Mouse (Mus musculus): ENCODE measurements around the gene C9orf72. TPM values are rescaled to one million over a fixed set of nuclear protein-coding genes. Genes with fewer than 3 reads are reported as not detected.
A peak's percentile ranks its signal among the peaks of the same experiment; 100 is the strongest.

Gene C9orf72
- polyA plus RNA-seq, 1 experiment from 2014 or later = 15.4 TPM

GRCm38 (mm10) chr4:35155132-35155922 is 70.6 kb downstream of the C9orf72 start:
- Histone ChIP-seq H3K4me2 (replicated peaks) (peak overlapping the region; percentile 86), H3K36me3 (no peaks in the 10 kb centered on the region), H3K27me3 (peaks cover 4% of the 10 kb centered on the region; the same call in 1 of the 2 replicates), H3K27ac (replicated peaks) (peak overlapping the region; percentile 82; the same call in 1 of the 2 replicates), H3K9me3 (replicated peaks) (no peaks in the 10 kb centered on the region), H3K4me1 (peaks cover 16% of the 10 kb centered on the region), H3K9ac (peak overlapping the region; percentile 51), H3K4me3 (replicated peaks) (peak overlapping the region; percentile 61)
- 26% methylated on average over 20 of the region's 20 CpGs for whole genome bisulfite sequencing
- ATAC-seq (ENCODE audit: insufficient number of reproducible peaks, low FRiP score, low TSS enrichment, low read depth) = no peak

- no peak for ATAC-seq (ENCODE audit: insufficient number of reproducible peaks, low FRiP score, low TSS enrichment, low read depth)
- Histone ChIP-seq H3K9me3 (replicated peaks) (no peaks in the 10 kb centered on the region), H3K9ac (no peak overlapping the region), H3K27me3 (peaks cover 4% of the 10 kb centered on the region; the same call in 1 of the 2 replicates), H3K4me1 (peaks cover 16% of the 10 kb centered on the region), H3K36me3 (no peaks in the 10 kb centered on the region), H3K4me2 (replicated peaks) (no peak overlapping the region), H3K4me3 (replicated peaks) (no peak overlapping the region), H3K27ac (replicated peaks) (no peak overlapping the region)
- 79% methylated on average over 3 of the region's 3 CpGs for WGBS
These were observed 71.9 kb downstream of the C9orf72 start for GRCm38 (mm10) chr4:35154051-35154450.

DNA sequence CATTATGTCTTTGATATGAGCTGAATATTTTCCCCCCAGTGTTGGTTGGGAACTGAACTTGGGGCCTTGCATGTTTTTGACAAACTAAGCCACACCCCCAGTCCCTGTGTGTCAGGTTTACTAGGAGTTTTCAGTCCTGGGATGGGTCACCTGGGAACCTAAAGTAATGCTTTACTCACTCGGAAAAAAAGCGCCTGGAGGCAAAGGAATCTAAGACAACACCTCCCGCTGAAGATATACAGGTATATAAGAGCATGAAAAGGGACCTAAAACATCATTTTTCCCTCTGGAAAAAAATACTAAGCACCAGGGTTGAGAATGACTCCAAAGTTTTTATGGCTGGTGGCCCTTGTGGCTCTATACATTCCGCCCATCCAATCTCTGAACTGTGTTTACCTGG is 74.2 kb downstream of the C9orf72 start, which contains the start of gene Ifnk:
Gene Ifnk (plus strand): TSS at position 301 of the 400 bp plus-strand sequence.
- no peak within 1 kb of the TSS for H3K4me2 ChIP-seq (replicated peaks)
- no peaks in the 10 kb centered on the region for H3K27me3 ChIP-seq
- H3K9ac ChIP-seq = no peak within 1 kb of the TSS
- WGBS = 78% methylated on average over 4 of the region's 4 CpGs
- no peaks in the 10 kb centered on the region for H3K9me3 ChIP-seq (replicated peaks)
- no peak for ATAC-seq (ENCODE audit: insufficient number of reproducible peaks, low FRiP score, low TSS enrichment, low read depth)
- H3K27ac ChIP-seq (replicated peaks) = no peak within 1 kb of the TSS
- H3K4me1 ChIP-seq = peaks cover 16% of the 10 kb centered on the region
- no peak within 1 kb of the TSS for H3K4me3 ChIP-seq (replicated peaks)
- no peaks in the 10 kb centered on the region for H3K36me3 ChIP-seq

GRCm38 (mm10) chr4:35150706-35151105 is 75.3 kb downstream of the C9orf72 start:
- WGBS = 73% methylated on average over 3 of the region's 3 CpGs
- no peak for ATAC-seq (ENCODE audit: insufficient number of reproducible peaks, low FRiP score, low TSS enrichment, low read depth)
- Histone ChIP-seq H3K27me3 (no peaks in the 10 kb centered on the region), H3K4me1 (peaks cover 8% of the 10 kb centered on the region), H3K4me2 (replicated peaks) (no peak overlapping the region), H3K36me3 (no peaks in the 10 kb centered on the region), H3K9me3 (replicated peaks) (no peaks in the 10 kb centered on the region), H3K27ac (replicated peaks) (no peak overlapping the region), H3K4me3 (replicated peaks) (no peak overlapping the region), H3K9ac (no peak overlapping the region)

DNA sequence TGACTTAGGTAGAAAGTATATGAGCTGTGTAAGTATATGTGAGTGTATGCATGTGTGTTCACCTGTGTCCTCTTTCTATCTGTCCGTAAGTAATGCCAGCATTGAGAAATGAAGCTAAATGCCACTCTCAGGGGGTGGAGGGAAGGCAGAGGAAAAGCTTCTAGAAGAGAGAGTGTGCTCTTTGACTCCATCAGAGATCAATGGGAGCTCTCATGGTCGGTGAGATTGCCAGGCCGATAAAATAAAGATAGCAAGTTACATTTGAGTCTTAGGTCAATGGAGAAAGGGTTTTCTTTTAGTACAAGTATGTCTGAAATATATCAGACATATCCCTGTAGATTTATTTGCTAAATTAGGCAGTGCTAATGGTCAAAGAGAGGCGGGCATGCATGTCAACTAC is 77.6 kb downstream of the C9orf72 start:
- WGBS = 88% methylated on average over 4 of the region's 4 CpGs
- Histone ChIP-seq H3K4me1 (0 out of 2 replicates have a peak, but pooled peaks cover 8% of the 10 kb centered on the region), H3K36me3 (no peaks in the 10 kb centered on the region), H3K9ac (no peak overlapping the region), H3K27ac (replicated peaks) (no peak overlapping the region), H3K4me2 (replicated peaks) (no peak overlapping the region), H3K9me3 (replicated peaks) (no peaks in the 10 kb centered on the region), H3K27me3 (no peaks in the 10 kb centered on the region), H3K4me3 (replicated peaks) (no peak overlapping the region)
- ATAC-seq (ENCODE audit: insufficient number of reproducible peaks, low FRiP score, low TSS enrichment, low read depth) = no peak

- Histone ChIP-seq H3K27ac (replicated peaks) (no peak overlapping the region), H3K36me3 (no peaks in the 10 kb centered on the region), H3K4me3 (replicated peaks) (no peak overlapping the region), H3K4me1 (0 out of 2 replicates have a peak, but pooled peaks cover 9% of the 10 kb centered on the region), H3K4me2 (replicated peaks) (no peak overlapping the region), H3K9me3 (replicated peaks) (no peaks in the 10 kb centered on the region), H3K9ac (no peak overlapping the region), H3K27me3 (no peaks in the 10 kb centered on the region)
- ATAC-seq (ENCODE audit: insufficient number of reproducible peaks, low FRiP score, low TSS enrichment, low read depth) = no peak
- WGBS = 86% methylated on average over 5 of the region's 5 CpGs
These were observed 79.4 kb downstream of the C9orf72 start for GRCm38 (mm10) chr4:35146597-35146996.

DNA sequence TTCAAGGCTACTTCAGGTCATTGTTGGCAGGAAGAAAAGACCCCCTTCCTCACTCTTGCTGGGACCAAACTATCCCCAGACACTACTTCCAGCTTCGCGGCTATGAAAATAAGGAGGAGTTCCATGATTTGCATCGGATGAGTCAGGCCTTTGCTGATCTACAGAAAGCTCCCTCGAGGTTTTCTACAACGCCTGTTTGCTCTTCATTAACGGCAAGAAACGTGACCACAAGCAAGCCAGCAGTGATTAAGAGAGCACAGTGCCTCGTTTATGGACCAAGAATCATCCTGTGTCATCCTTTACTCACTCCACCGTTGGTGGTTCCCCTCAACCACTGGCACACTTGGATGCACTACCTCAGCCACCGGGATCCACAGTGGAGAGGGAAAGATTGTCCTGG is 80.2 kb downstream of the C9orf72 start:
- 83% methylated on average over 10 of the region's 10 CpGs for WGBS

DNA sequence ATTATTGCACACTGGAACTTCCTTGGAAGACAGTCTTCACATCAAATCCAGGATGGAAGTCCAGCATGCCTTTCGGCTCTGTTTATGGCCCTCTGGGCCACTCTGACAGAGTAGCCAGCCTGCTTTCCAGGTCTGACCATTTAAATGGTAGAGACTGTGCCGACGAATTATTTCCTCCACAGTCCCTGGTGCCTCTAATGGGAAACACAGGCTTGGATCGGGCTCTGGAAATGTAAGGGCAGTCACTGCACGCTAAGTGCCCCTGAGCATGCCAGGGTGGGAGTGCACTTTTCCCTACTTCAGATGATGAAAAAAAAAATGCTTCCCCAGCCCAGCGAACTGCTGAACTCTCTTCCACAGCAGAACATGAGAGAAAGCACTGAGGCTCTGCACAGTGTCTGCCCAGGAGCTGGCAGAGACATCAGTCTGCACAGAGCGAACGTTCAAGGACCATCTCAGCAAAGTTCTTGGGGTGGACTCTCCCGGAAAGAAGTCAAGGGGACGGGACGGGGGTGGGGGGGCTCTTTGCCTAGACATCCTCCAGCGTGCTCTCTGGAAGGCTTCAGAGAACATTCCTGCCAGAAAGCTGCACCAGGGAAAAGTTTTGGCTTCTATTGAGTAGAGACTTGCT is 82.4 kb downstream of the C9orf72 start:
- Histone ChIP-seq H3K4me3 (replicated peaks) (no peak overlapping the region), H3K4me1 (0 out of 2 replicates have a peak, but pooled peaks cover 13% of the 10 kb centered on the region), H3K27me3 (no peaks in the 10 kb centered on the region), H3K36me3 (no peaks in the 10 kb centered on the region), H3K27ac (replicated peaks) (peak overlapping the region; percentile 25), H3K4me2 (replicated peaks) (peak overlapping the region; percentile 2; the same call in 1 of the 2 replicates), H3K9me3 (replicated peaks) (no peaks in the 10 kb centered on the region), H3K9ac (no peak overlapping the region)
- WGBS = 40% methylated on average over 12 of the region's 12 CpGs
- no peak; the same call in 1 of the 2 replicates for ATAC-seq (ENCODE audit: insufficient number of reproducible peaks, low FRiP score, low TSS enrichment, low read depth)

More for the DNA sequence above, 80.2 kb downstream of the C9orf72 start:
- Histone ChIP-seq H3K4me3 (replicated peaks) (no peak overlapping the region), H3K27ac (replicated peaks) (no peak overlapping the region), H3K9me3 (replicated peaks) (no peaks in the 10 kb centered on the region), H3K27me3 (no peaks in the 10 kb centered on the region), H3K9ac (no peak overlapping the region), H3K4me1 (0 out of 2 replicates have a peak, but pooled peaks cover 9% of the 10 kb centered on the region), H3K4me2 (replicated peaks) (no peak overlapping the region), H3K36me3 (no peaks in the 10 kb centered on the region)
- ATAC-seq (ENCODE audit: insufficient number of reproducible peaks, low FRiP score, low TSS enrichment, low read depth) = no peak

Other genes with a start within 250 kb of the C9orf72 start
- not detected in 2 replicates for gene Ifnk, start 74.1 kb downstream of the C9orf72 start, polyA plus RNA-seq (2015; fragmentation: Nextera tagmentation; extraction: Ambion mirVana)
- gene Mob3b, start 68.7 kb downstream of the C9orf72 start, polyA plus RNA-seq (2015; fragmentation: Nextera tagmentation; extraction: Ambion mirVana) = 11.1 and 12.5 TPM in 2 replicates

Data from embryonic facial prominence, embryonic 15.5 days (tissue).